Mouse (Mus musculus): Measurements from ENCODE around the gene Lgi2. TPM values are rescaled to one million over a fixed set of nuclear protein-coding genes. Genes with fewer than 3 reads are reported as not detected.
A peak's percentile ranks its signal among the peaks of the same experiment; 100 is the strongest.

The Lgi2 gene
- 6.3 and 6.6 TPM in 2 replicates for polyA plus RNA-seq (2015; fragmentation: Nextera tagmentation; extraction: Ambion mirVana)

GRCm38 (mm10) chr5:52565813-52566531, at the start of gene Lgi2:
Gene Lgi2, minus strand, starts transcription at chr5:52566462.
- Histone ChIP-seq H3K27me3 (peaks cover 11% of the 10 kb centered on the region), H3K4me2 (peak within 1 kb of the TSS; percentile 95), H3K4me3 (peak within 1 kb of the TSS; percentile 64), H3K9me3 (peaks cover 7% of the 10 kb centered on the region; the same call in 1 of the 2 replicates), H3K36me3 (no peaks in the 10 kb centered on the region), H3K27ac (peak within 1 kb of the TSS; percentile 39; the same call in 1 of the 2 replicates), H3K4me1 (peaks cover 24% of the 10 kb centered on the region), H3K9ac (peak within 1 kb of the TSS; percentile 77)
- WGBS, result under 1% methylated on average over 77 of the region's 83 CpGs
- ATAC-seq (ENCODE audit: insufficient number of reproducible peaks, insufficient read depth, low FRiP score, low TSS enrichment, low read depth), result peak; percentile 43

DNA sequence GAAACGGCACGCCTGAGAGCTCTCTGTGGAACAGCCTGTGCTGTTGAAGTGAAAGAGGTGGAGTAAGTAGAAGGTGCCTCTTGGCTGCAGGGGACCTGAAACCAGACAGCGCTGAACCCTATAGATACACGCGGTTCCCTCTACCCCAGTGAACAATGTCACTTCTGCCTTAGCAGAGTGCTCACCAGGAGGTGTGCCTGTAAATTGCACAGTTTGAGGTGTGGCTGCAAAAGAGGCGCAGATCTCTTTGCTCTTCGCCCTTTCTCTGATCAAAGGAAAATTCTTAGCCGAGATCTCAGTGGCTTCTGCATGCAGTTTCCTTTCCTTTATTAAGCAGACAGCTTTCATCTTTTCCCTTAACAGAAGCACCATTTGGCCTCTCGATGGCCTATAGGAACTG, 49.2 kb upstream of the Lgi2 start:
- Histone ChIP-seq H3K27ac (no peak overlapping the region), H3K9ac (no peak overlapping the region), H3K36me3 (no peaks in the 10 kb centered on the region), H3K27me3 (peaks cover 7% of the 10 kb centered on the region; the same call in 1 of the 2 replicates), H3K4me3 (no peak overlapping the region), H3K4me1 (peaks cover 42% of the 10 kb centered on the region), H3K9me3 (no peaks in the 10 kb centered on the region), H3K4me2 (no peak overlapping the region)
- ATAC-seq (ENCODE audit: insufficient number of reproducible peaks, insufficient read depth, low FRiP score, low TSS enrichment, low read depth), result no peak
- WGBS, result 62% methylated on average over 9 of the region's 9 CpGs

DNA sequence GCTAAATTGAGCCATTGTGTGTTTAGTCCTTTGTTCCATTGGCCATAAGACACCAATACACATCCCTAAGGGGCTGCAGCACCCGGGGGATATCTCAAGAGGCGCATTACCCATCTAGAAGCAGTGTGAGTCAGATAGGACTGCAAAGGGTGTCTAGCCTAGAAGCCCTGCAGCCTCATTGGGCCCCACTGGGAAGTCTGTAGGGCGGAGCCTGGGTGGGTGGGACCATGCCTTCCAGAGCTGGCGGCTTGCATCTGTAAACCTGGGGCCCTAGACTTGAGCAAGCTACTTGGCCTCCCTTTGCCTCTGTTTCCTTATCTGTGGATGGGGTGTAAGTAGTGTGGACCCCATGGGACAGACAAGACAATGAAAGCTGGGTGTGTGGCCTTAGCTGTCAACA, 48.4 kb upstream of the Lgi2 start:
- no peak overlapping the region for H3K9ac ChIP-seq
- no peaks in the 10 kb centered on the region for H3K36me3 ChIP-seq
- no peak overlapping the region for H3K4me3 ChIP-seq
- no peak for ATAC-seq (ENCODE audit: insufficient number of reproducible peaks, insufficient read depth, low FRiP score, low TSS enrichment, low read depth)
- 79% methylated on average over 4 of the region's 4 CpGs for WGBS
- no peak overlapping the region for H3K27ac ChIP-seq
- peaks cover 46% of the 10 kb centered on the region for H3K4me1 ChIP-seq
- no peaks in the 10 kb centered on the region for H3K9me3 ChIP-seq
- H3K27me3 ChIP-seq, result peaks cover 7% of the 10 kb centered on the region; the same call in 1 of the 2 replicates
- H3K4me2 ChIP-seq, result no peak overlapping the region

- Histone ChIP-seq H3K4me1 (peaks cover 35% of the 10 kb centered on the region), H3K27ac (no peak overlapping the region), H3K4me3 (no peak overlapping the region), H3K27me3 (peaks cover 1% of the 10 kb centered on the region; the same call in 1 of the 2 replicates), H3K36me3 (no peaks in the 10 kb centered on the region), H3K9me3 (no peaks in the 10 kb centered on the region), H3K9ac (no peak overlapping the region), H3K4me2 (no peak overlapping the region)
- ATAC-seq (ENCODE audit: insufficient number of reproducible peaks, insufficient read depth, low FRiP score, low TSS enrichment, low read depth), result no peak
- WGBS, result 86% methylated on average over 6 of the region's 8 CpGs
These were observed 46.5 kb upstream of the Lgi2 start for GRCm38 (mm10) chr5:52612776-52613175.

DNA sequence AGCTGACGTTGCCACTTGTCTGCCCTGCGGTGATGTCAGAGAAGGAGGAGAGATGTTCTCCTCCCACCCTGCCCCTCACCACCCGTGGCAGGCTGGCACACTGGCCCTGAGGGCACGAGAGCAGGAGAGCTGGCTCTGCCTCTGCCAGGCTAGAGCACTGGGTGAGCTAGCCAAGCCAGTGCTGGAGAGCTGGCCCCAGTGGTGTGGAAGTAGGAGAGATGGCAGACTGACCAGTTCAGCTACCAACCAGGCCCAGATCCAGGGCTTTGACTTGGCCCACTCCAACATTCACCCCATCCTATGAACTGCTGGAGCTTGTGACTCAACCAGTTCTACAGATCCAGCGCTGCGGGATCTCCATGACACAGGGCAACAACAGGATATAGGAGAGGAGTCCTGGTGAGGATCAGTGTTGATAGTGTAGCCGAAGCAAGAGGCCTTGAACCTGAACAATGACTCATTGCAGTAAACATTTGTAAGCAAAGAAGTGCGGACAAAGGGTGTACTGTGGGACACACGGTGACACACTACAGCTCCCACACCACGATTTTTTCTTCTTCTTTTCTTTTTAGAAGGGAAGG, 45.1 kb upstream of the Lgi2 start:
- WGBS, result 71% methylated on average over 10 of the region's 10 CpGs
- Histone ChIP-seq H3K36me3 (no peaks in the 10 kb centered on the region), H3K9me3 (peaks cover 7% of the 10 kb centered on the region; the same call in 1 of the 2 replicates), H3K27ac (no peak overlapping the region), H3K27me3 (no peaks in the 10 kb centered on the region), H3K4me1 (peaks cover 22% of the 10 kb centered on the region), H3K9ac (no peak overlapping the region), H3K4me3 (no peak overlapping the region), H3K4me2 (no peak overlapping the region)
- no peak for ATAC-seq (ENCODE audit: insufficient number of reproducible peaks, insufficient read depth, low FRiP score, low TSS enrichment, low read depth)

DNA sequence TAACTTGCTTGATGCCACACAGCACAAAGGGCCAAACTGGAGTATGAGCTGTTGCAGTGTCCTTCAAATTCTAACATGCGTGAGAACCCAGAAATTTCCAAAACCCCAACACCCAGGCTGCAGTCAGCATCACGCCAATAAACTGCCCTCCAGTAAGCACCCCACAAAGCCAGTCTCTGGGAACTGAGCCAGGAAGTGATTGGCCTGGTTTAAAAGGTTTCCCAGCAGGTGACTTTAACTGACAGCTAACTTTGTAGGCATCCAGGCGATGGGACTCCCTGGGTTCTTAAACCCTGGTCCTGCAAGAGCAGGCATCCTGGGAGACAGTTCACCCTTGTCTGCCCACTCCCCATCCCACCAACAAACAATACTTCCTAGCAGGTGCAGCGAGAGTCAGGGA, 44.0 kb upstream of the Lgi2 start:
- Histone ChIP-seq H3K4me3 (no peak overlapping the region), H3K4me2 (no peak overlapping the region), H3K27me3 (no peaks in the 10 kb centered on the region), H3K9ac (no peak overlapping the region), H3K4me1 (peaks cover 11% of the 10 kb centered on the region; the same call in 1 of the 2 replicates), H3K27ac (no peak overlapping the region), H3K36me3 (no peaks in the 10 kb centered on the region), H3K9me3 (peaks cover 7% of the 10 kb centered on the region; the same call in 1 of the 2 replicates)
- 47% methylated on average over 4 of the region's 4 CpGs for WGBS
- ATAC-seq (ENCODE audit: insufficient number of reproducible peaks, insufficient read depth, low FRiP score, low TSS enrichment, low read depth), result no peak

DNA sequence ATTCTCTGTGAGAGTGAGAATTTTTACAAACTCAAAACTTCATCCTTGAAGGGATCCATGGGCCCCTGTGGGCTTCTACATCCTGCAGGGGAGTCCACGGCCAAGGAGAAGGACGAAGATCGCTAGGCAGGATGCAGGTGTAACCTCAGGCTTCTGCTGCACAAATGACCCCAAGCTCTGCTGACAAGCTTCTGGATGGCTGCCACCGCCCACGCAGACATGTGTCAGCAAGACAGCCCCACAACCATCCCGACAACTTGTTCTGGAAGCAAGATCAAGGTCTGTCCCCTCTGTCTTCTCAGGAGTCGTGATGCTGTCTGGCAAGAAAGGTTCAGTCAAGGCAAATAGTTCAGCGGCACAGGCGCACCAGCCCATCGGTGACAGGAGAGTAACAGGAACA, 43.4 kb upstream of the Lgi2 start:
- H3K4me1 ChIP-seq, result peaks cover 10% of the 10 kb centered on the region
- ATAC-seq (ENCODE audit: insufficient number of reproducible peaks, insufficient read depth, low FRiP score, low TSS enrichment, low read depth), result no peak
- H3K9me3 ChIP-seq, result peaks cover 7% of the 10 kb centered on the region; the same call in 1 of the 2 replicates
- H3K27me3 ChIP-seq, result no peaks in the 10 kb centered on the region
- no peaks in the 10 kb centered on the region for H3K36me3 ChIP-seq
- H3K9ac ChIP-seq, result no peak overlapping the region
- WGBS, result 67% methylated on average over 10 of the region's 10 CpGs
- H3K27ac ChIP-seq, result no peak overlapping the region; the same call in 1 of the 2 replicates
- H3K4me2 ChIP-seq, result no peak overlapping the region
- no peak overlapping the region for H3K4me3 ChIP-seq

GRCm38 (mm10) chr5:52604582-52605041, 38.4 kb upstream of the Lgi2 start:
- peak; percentile 53; the same call in 1 of the 2 replicates for ATAC-seq (ENCODE audit: insufficient number of reproducible peaks, insufficient read depth, low FRiP score, low TSS enrichment, low read depth)
- H3K27ac ChIP-seq, result peak overlapping the region; percentile 29
- no peaks in the 10 kb centered on the region for H3K36me3 ChIP-seq
- H3K4me2 ChIP-seq, result no peak overlapping the region
- no peak overlapping the region for H3K9ac ChIP-seq
- H3K27me3 ChIP-seq, result no peaks in the 10 kb centered on the region
- 18% methylated on average over 6 of the region's 6 CpGs for WGBS
- peaks cover 14% of the 10 kb centered on the region for H3K4me1 ChIP-seq
- peaks cover 7% of the 10 kb centered on the region; the same call in 1 of the 2 replicates for H3K9me3 ChIP-seq
- no peak overlapping the region for H3K4me3 ChIP-seq

- H3K9me3 ChIP-seq, result no peaks in the 10 kb centered on the region
- 91% methylated on average over 9 of the region's 9 CpGs for WGBS
These were observed 24.4 kb upstream of the Lgi2 start for GRCm38 (mm10) chr5:52590612-52591011.

DNA sequence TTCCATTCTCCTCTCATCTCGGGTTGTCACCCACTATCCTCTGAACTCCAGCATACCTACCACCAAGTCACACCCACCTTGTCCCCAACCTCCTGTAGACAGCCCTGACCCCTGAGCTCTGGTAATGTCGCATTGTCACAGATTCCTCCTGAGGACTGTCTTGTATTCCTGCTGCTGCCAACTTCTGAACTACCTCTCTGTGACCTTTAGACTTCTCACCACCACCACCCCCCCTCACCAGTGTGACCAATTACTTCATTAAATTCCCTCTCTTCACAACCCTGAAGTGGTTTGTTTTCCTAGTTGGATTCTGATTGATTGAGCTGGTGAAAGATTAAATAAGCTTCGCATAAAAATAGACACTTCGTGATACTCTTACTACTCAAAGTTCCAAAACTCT, 22.4 kb upstream of the Lgi2 start:
- Histone ChIP-seq H3K27me3 (no peaks in the 10 kb centered on the region), H3K27ac (no peak overlapping the region), H3K4me2 (no peak overlapping the region), H3K4me3 (no peak overlapping the region), H3K36me3 (no peaks in the 10 kb centered on the region), H3K9me3 (no peaks in the 10 kb centered on the region), H3K4me1 (no peaks in the 10 kb centered on the region), H3K9ac (no peak overlapping the region)
- 78% methylated on average over 4 of the region's 4 CpGs for WGBS
- ATAC-seq (ENCODE audit: insufficient number of reproducible peaks, insufficient read depth, low FRiP score, low TSS enrichment, low read depth), result no peak

More at GRCm38 (mm10) chr5:52590612-52591011, 24.4 kb upstream of the Lgi2 start:
- H3K27ac ChIP-seq, result no peak overlapping the region
- no peak overlapping the region for H3K9ac ChIP-seq
- no peaks in the 10 kb centered on the region for H3K4me1 ChIP-seq
- H3K4me2 ChIP-seq, result no peak overlapping the region
- no peaks in the 10 kb centered on the region for H3K36me3 ChIP-seq
- H3K27me3 ChIP-seq, result no peaks in the 10 kb centered on the region
- no peak overlapping the region for H3K4me3 ChIP-seq
- ATAC-seq (ENCODE audit: insufficient number of reproducible peaks, insufficient read depth, low FRiP score, low TSS enrichment, low read depth), result no peak

GRCm38 (mm10) chr5:52587291-52587733, 21.1 kb upstream of the Lgi2 start:
- no peak overlapping the region for H3K4me2 ChIP-seq
- 83% methylated on average over 9 of the region's 9 CpGs for WGBS
- ATAC-seq (ENCODE audit: insufficient number of reproducible peaks, insufficient read depth, low FRiP score, low TSS enrichment, low read depth), result no peak
- no peak overlapping the region for H3K9ac ChIP-seq
- no peak overlapping the region for H3K4me3 ChIP-seq
- H3K27me3 ChIP-seq, result no peaks in the 10 kb centered on the region
- no peaks in the 10 kb centered on the region for H3K36me3 ChIP-seq
- H3K4me1 ChIP-seq, result no peaks in the 10 kb centered on the region
- H3K27ac ChIP-seq, result no peak overlapping the region
- no peaks in the 10 kb centered on the region for H3K9me3 ChIP-seq

DNA sequence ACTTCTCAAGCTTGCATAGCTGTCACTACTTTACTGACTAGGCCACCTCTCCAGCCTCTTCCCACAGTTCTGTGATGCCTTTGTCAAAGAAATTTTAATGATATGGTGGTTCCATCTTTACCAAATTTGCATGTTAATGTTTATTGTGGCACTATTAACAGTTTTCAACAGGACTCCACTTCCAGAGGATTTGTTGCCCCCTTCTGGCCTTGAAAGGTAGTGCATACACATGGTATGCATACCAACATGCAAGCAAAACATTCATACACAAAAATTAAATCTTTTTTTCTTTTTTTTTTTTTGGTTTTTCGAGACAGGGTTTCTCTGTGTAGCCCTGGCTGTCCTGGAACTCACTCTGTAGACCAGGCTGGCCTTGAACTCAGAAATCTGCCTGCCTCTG, 6.3 kb upstream of the Lgi2 start:
- Histone ChIP-seq H3K4me3 (no peak overlapping the region), H3K4me2 (no peak overlapping the region), H3K36me3 (no peaks in the 10 kb centered on the region), H3K27me3 (no peaks in the 10 kb centered on the region), H3K9me3 (peaks cover 16% of the 10 kb centered on the region), H3K4me1 (no peaks in the 10 kb centered on the region), H3K9ac (no peak overlapping the region), H3K27ac (no peak overlapping the region)
- ATAC-seq (ENCODE audit: insufficient number of reproducible peaks, insufficient read depth, low FRiP score, low TSS enrichment, low read depth), result no peak
- WGBS, result 33% methylated on average over 1 of the region's 1 CpGs
